Mouse (Mus musculus) hindbrain, embryonic 16.5 days (tissue): Measurements from ENCODE around the gene Cryzl1. TPM values are rescaled to one million over a fixed set of nuclear protein-coding genes. Genes with fewer than 3 reads are reported as not detected.

Experiments used
- ATAC-seq: fragments of 200-750 bp; cut with Nextera tagmentation; 2 replicates; pipeline ENCODE4 v1.8.0; 2017; ENCODE audit warnings: moderate TSS enrichment, moderate library complexity
- H3K27ac ChIP-seq: fragments of 300-500 bp; sonication (generic); 2 replicates; pipeline ENCODE4 v1.5.1; 2014; ENCODE audit warnings: low read depth, mild to moderate bottlenecking, control low read depth, low read length, moderate library complexity
- H3K27me3 ChIP-seq: fragments of 300-500 bp; sonication (generic); replicated peaks from 2 replicates; pipeline ENCODE4 v1.6.1; 2014; ENCODE audit warnings: low read length; ENCODE audit not compliant: control insufficient read depth, insufficient read depth
- H3K36me3 ChIP-seq: fragments of 300-500 bp; sonication (generic); 2 replicates; pipeline ENCODE4 v1.6.1; 2014; ENCODE audit warnings: mild to moderate bottlenecking, low read length, moderate library complexity, mixed read lengths; ENCODE audit not compliant: control insufficient read depth, insufficient read depth
- H3K4me1 ChIP-seq: fragments of 300-500 bp; sonication (generic); 2 replicates; pipeline ENCODE4 v1.6.1; 2014; ENCODE audit warnings: low read depth, low read length; ENCODE audit not compliant: control insufficient read depth, insufficient read depth
- H3K4me2 ChIP-seq: fragments of 300-500 bp; sonication (generic); 2 replicates; pipeline ENCODE4 v1.6.1; 2014; ENCODE audit warnings: mild to moderate bottlenecking, low read length, control low read depth, moderate library complexity
- H3K4me3 ChIP-seq: fragments of 300-500 bp; sonication (generic); 2 replicates; pipeline ENCODE4 v1.5.1; 2014; ENCODE audit warnings: mild to moderate bottlenecking, low read length, control low read depth, moderate library complexity
- H3K9ac ChIP-seq: fragments of 300-500 bp; sonication (generic); 2 replicates; pipeline ENCODE4 v1.6.1; 2014; ENCODE audit warnings: low read depth, mild to moderate bottlenecking, control low read depth, low read length, moderate library complexity
- H3K9me3 ChIP-seq: fragments of 300-500 bp; sonication (generic); 2 replicates; pipeline ENCODE4 v1.6.1; 2014; ENCODE audit warnings: mild to moderate bottlenecking, low read length, moderate library complexity; ENCODE audit not compliant: control insufficient read depth
- WGBS: fragments of 180-500 bp; shearing (Covaris S2); extraction: QIAGEN DNeasy Blood & Tissue Kit; methylation state at CpG from one replicate; pipeline ENCODE4 v1.1.7; 2014; 5-methylcytosine and 5-hydroxymethylcytosine counted together
- polyA plus RNA-seq: library from polyadenylated mRNA; unstranded; fragments of >200 nt; fragmentation: Nextera tagmentation; extraction: Ambion mirVana; gene quantifications from 2 replicates; pipeline ENCODE4 v1.2.1, GENCODE M21; 2015

The Cryzl1 gene
- polyA plus RNA-seq, 1 experiment from 2014 or later: 115 TPM

GRCm38 (mm10) chr16:91680656-91681055, 48.1 kb downstream of the Cryzl1 start:
- peaks cover 42% of the 10 kb centered on the region for H3K36me3 ChIP-seq
- 88% methylated on average over 5 of the region's 5 CpGs for WGBS
- no peak for ATAC-seq

DNA sequence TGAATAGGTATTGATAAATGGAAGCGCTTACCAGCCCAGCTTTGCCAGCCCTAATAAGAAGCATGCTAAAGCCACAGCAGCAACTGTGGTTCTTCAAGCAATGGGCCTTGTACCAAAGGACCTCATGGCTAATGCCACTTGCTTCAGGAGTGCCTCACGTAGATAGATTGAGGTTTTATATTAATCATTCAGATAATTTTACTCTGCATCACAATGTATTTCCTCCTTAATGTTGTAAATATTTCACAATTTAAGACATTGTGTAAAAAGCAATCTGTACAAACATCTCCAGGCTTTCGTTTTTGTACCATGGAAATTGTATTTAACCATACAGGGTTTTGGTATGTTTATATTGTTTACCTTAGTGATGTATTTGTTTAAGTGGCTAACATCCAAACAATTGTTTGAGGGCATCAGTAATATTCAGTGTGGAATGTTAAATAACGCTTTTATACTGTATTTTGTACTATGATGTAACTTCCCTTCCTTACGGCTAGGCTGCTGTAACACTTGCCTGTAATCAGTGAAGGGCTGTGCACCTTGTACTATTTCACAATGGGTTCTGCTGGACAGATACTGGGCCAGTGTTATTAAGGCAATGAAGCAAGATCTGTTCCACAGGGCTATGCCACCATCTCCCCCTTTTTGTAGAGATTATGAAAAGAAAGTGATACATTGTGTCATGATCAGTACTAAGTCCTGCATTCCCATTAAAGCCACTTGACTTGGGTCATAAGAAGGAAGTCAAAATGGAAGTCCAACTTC, 50.4 kb downstream of the Cryzl1 start:
- Histone ChIP-seq H3K9ac (no peak overlapping the region), H3K36me3 (peaks cover 41% of the 10 kb centered on the region), H3K4me1 (no peaks in the 10 kb centered on the region), H3K9me3 (no peaks in the 10 kb centered on the region), H3K4me3 (no peak overlapping the region), H3K27me3 (no peaks in the 10 kb centered on the region), H3K27ac (no peak overlapping the region), H3K4me2 (no peak overlapping the region)
- no peak for ATAC-seq
- 93% methylated on average over 5 of the region's 5 CpGs for WGBS

More at GRCm38 (mm10) chr16:91680656-91681055, 48.1 kb downstream of the Cryzl1 start:
- H3K4me3 ChIP-seq: no peak overlapping the region
- H3K4me2 ChIP-seq: no peak overlapping the region
- H3K9ac ChIP-seq: no peak overlapping the region
- H3K9me3 ChIP-seq: no peaks in the 10 kb centered on the region
- H3K27ac ChIP-seq: no peak overlapping the region
- no peaks in the 10 kb centered on the region for H3K27me3 ChIP-seq
- no peaks in the 10 kb centered on the region for H3K4me1 ChIP-seq

DNA sequence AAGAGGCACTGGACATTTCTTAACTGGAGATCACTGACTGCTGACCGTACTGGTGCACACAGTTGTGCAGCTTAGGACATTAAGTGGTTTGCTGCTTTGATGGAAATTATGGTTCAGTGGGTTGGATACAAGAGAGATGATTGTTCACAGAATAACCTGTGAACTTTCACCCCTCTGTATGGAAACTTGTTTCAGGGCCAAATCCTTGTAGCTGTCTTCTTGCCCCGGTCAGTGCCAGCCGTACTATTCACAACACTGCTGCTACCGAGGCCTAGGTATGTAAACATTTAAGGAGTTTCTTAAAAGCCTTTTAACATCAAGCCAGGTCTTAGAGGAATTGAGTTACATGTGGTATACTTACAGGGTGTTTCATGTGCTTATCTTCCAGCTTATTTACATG, 54.3 kb downstream of the Cryzl1 start:
- no peaks in the 10 kb centered on the region for H3K27me3 ChIP-seq
- no peak for ATAC-seq

GRCm38 (mm10) chr16:91663795-91664194, 65.0 kb downstream of the Cryzl1 start:
- no peaks in the 10 kb centered on the region for H3K9me3 ChIP-seq
- no peak overlapping the region for H3K4me3 ChIP-seq
- ATAC-seq: no peak
- H3K36me3 ChIP-seq: peaks cover 58% of the 10 kb centered on the region
- no peak overlapping the region for H3K27ac ChIP-seq
- no peaks in the 10 kb centered on the region for H3K27me3 ChIP-seq
- H3K4me2 ChIP-seq: no peak overlapping the region
- no peak overlapping the region for H3K9ac ChIP-seq
- WGBS: 97% methylated on average over 3 of the region's 3 CpGs
- no peaks in the 10 kb centered on the region for H3K4me1 ChIP-seq

More for the DNA sequence above, 54.3 kb downstream of the Cryzl1 start:
- H3K27ac ChIP-seq: no peak overlapping the region
- no peak overlapping the region for H3K4me3 ChIP-seq
- H3K4me2 ChIP-seq: no peak overlapping the region
- WGBS: 83% methylated on average over 4 of the region's 4 CpGs
- H3K9me3 ChIP-seq: no peaks in the 10 kb centered on the region
- no peak overlapping the region for H3K9ac ChIP-seq
- H3K36me3 ChIP-seq: peaks cover 57% of the 10 kb centered on the region
- no peaks in the 10 kb centered on the region for H3K4me1 ChIP-seq

DNA sequence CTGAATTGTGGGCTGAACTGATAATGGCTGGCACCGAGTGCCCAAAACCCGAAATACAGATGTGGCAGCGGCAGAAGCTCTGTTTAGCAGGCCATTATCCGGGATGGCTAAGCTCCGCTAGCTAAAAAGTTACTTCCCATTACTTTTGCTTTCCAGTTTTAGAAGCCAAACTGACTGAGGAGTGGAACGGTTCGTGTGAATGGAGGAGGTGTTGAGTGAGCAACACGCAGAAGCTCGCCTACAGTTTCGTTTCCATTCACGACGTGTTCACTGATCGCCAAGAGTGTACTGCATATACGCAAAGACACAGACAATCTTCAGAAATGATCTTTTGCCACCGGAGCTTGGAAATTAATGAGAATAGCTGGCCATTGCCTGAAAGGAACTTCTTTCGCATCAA, 66.4 kb downstream of the Cryzl1 start:
- H3K27ac ChIP-seq: no peak overlapping the region
- WGBS: 96% methylated on average over 16 of the region's 16 CpGs
- no peaks in the 10 kb centered on the region for H3K4me1 ChIP-seq
- H3K36me3 ChIP-seq: peaks cover 69% of the 10 kb centered on the region
- no peak overlapping the region for H3K4me3 ChIP-seq
- no peak overlapping the region for H3K9ac ChIP-seq
- H3K27me3 ChIP-seq: no peaks in the 10 kb centered on the region
- H3K9me3 ChIP-seq: no peaks in the 10 kb centered on the region
- H3K4me2 ChIP-seq: no peak overlapping the region
- ATAC-seq: no peak

GRCm38 (mm10) chr16:91661397-91661796, 67.4 kb downstream of the Cryzl1 start:
- Histone ChIP-seq H3K9me3 (no peaks in the 10 kb centered on the region), H3K4me2 (no peak overlapping the region), H3K9ac (no peak overlapping the region), H3K36me3 (peaks cover 72% of the 10 kb centered on the region), H3K4me1 (no peaks in the 10 kb centered on the region), H3K27ac (no peak overlapping the region), H3K27me3 (no peaks in the 10 kb centered on the region), H3K4me3 (no peak overlapping the region)
- 56% methylated on average over 1 of the region's 1 CpGs for WGBS
- ATAC-seq: no peak

DNA sequence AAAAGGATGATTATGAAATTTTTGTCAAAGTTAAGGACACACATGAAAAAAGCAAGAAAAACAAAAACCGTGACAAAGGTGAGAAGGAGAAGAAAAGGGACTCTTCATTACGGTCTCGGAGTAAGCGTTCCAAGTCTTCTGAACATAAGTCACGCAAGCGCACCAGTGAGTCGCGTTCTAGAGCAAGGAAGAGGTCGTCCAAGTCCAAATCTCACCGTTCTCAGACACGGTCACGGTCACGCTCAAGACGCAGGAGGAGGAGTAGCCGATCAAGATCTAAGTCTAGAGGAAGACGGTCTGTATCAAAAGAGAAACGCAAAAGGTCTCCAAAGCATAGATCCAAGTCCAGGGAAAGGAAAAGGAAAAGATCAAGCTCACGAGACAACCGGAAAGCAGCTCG, 69.0 kb downstream of the Cryzl1 start:
- H3K27me3 ChIP-seq: no peaks in the 10 kb centered on the region
- 98% methylated on average over 20 of the region's 20 CpGs for WGBS

DNA sequence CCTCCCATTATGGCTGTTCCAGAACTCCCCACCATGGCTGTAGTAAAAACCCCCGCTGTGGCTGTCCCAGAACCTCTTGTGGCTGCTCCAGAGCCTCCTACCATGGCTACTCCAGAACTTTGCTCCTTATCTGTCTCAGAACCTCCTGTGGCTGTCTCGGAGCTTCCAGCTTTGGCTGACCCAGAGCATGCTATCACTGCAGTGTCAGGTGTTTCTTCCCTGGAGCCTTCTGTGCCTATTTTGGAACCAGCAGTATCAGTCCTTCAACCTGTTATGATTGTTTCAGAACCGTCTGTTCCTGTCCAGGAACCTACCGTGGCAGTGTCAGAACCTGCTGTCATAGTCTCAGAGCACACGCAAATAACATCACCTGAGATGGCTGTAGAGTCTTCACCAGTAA, 70.3 kb downstream of the Cryzl1 start:
- no peak for ATAC-seq
- 95% methylated on average over 5 of the region's 5 CpGs for WGBS
- no peak overlapping the region for H3K27ac ChIP-seq
- H3K36me3 ChIP-seq: peaks cover 70% of the 10 kb centered on the region
- no peak overlapping the region for H3K4me3 ChIP-seq
- H3K4me2 ChIP-seq: no peak overlapping the region
- H3K4me1 ChIP-seq: no peaks in the 10 kb centered on the region
- no peaks in the 10 kb centered on the region for H3K27me3 ChIP-seq
- H3K9ac ChIP-seq: no peak overlapping the region
- no peaks in the 10 kb centered on the region for H3K9me3 ChIP-seq

More for the DNA sequence above, 69.0 kb downstream of the Cryzl1 start:
- Histone ChIP-seq H3K4me1 (no peaks in the 10 kb centered on the region), H3K9me3 (no peaks in the 10 kb centered on the region), H3K9ac (no peak overlapping the region), H3K36me3 (peaks cover 75% of the 10 kb centered on the region), H3K27ac (no peak overlapping the region), H3K4me3 (no peak overlapping the region), H3K4me2 (no peak overlapping the region)
- ATAC-seq: no peak

- H3K9me3 ChIP-seq: no peaks in the 10 kb centered on the region
- no peaks in the 10 kb centered on the region for H3K27me3 ChIP-seq
- WGBS: 97% methylated on average over 17 of the region's 17 CpGs
- no peaks in the 10 kb centered on the region for H3K4me1 ChIP-seq
- H3K36me3 ChIP-seq: peaks cover 65% of the 10 kb centered on the region
- H3K4me3 ChIP-seq: no peak overlapping the region
- ATAC-seq: 0 out of 2 replicates have a peak, but pooled peaks have one; percentile 45
- H3K9ac ChIP-seq: no peak overlapping the region
- H3K4me2 ChIP-seq: no peak overlapping the region
- no peak overlapping the region for H3K27ac ChIP-seq
Observed at GRCm38 (mm10) chr16:91657285-91657684, 71.5 kb downstream of the Cryzl1 start.
